Mouse (Mus musculus): ENCODE data around the gene Ocrl. TPM values are rescaled to one million over a fixed set of nuclear protein-coding genes. Genes with fewer than 3 reads are reported as not detected.

Ocrl gene
- 6.7 TPM for polyA plus RNA-seq (2017; shearing (Covaris generic))

GRCm38 (mm10) chrX:47912306-47912792 is at the start of gene Ocrl:
Gene Ocrl (plus strand): TSS chrX:47912387.

GRCm38 (mm10) chrX:47892431-47893024 is 19.7 kb upstream of the Ocrl start, which contains the start of gene Smarca1:
Gene Smarca1 (minus strand): TSS chrX:47892974.

Other genes starting within 250 kb of the Ocrl start
- not detected for gene Smarca1, start 19.4 kb upstream of the Ocrl start, polyA plus RNA-seq (2017; shearing (Covaris generic))
- gene Apln, start 122.5 kb downstream of the Ocrl start, polyA plus RNA-seq (2017; shearing (Covaris generic)) = not detected
- gene Xpnpep2, start 196.3 kb downstream of the Ocrl start, polyA plus RNA-seq (2017; shearing (Covaris generic)) = 0.62 TPM
- 136 TPM for gene Sash3, start 234.0 kb downstream of the Ocrl start, polyA plus RNA-seq (2017; shearing (Covaris generic))